Mouse (Mus musculus): ENCODE data around the gene Hoxd8. TPM values are rescaled to one million over a fixed set of nuclear protein-coding genes. Genes with fewer than 3 reads are reported as not detected.

The Hoxd8 gene
- total RNA-seq, 2 experiments from 2014 or later: not detected

DNA sequence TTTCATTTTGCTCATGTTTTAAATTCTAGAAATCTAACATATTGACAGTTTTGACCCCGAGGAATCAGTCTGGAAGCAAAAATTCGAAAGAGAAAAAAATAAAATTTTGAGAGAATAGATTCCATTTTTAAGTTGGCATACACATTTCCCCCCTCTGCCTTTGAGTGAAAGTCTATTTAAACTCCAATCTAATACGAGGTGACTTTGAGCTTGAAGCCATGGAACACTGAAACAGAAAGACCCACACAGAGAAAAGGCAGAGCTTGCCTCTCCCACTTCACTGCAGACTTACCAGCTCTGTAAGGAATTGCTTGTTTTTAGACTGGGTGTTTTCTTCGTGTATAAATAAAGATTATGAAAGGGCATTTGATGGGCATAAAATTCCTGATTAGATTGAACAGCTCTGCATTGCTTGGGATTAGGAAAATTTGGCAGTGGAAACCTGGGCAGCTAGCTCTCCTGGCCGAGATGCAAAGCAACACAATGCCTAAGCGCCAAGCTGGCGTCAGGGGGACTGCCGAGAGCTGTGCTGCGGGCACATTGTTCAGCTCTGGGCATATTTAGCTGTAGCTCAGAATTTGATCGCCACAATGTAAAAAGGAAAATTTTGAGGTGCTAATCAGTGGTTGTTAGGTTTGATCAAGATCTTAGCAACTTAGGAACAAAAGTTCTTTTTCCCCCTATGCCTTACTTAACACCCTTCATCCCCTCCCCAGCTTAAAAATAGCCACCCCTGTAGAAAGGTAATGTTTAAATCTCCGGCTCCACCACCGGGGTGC, 15.4 kb upstream of the Hoxd8 start:
- Histone ChIP-seq H3K4me3 (no peak overlapping the region), H3K27ac (no peak overlapping the region)
- DNase-seq (ENCODE audit: extremely low spot score in 1 of 2, low spot score in 2 of 2): no peak
- TF ChIP-seq CTCF (IDR thresholded peaks at IDR 0.05): no peak
- intact Hi-C loops (cut with DNase I): no loop called here

DNA sequence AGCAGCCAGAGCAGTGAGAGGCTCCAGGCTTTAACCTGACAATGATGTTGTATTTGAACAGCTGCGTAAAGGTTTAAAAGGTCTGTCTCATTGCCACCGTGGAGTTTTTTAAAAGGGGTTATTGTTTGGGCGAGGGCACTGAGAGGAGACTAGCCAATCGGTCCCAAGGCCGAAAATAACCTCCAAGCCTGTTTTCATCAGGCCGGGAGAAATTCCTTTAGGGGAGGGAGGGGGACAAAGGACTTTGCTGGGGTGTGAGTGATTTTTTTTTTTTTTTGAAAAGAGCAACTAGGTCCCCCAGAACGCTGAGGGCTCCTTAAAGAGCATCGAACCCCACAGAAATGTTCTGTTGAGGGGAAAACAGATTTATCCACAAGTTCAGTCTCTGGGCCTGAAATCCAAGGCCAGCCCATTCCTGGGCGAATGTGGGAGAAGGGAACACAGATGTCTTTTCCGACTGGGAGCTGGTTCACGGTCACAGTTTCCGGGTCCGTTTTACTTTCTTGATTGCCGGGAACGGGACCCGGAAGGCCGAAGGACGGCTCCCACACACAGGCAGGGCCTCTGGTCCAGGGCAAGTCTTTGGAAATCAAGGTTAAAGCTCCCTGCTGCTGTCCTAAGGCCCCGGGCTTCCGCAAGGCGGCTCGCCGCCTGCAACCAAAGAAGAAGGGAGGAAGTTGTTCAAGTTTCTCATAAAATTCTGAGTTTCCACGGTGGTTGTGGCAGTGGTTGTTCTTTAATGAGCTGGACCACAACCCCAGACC, 14.7 kb upstream of the Hoxd8 start:
- Histone ChIP-seq H3K27ac (no peak overlapping the region), H3K4me3 (no peak overlapping the region)
- no peak for TF ChIP-seq CTCF (IDR thresholded peaks at IDR 0.05)
- intact Hi-C loops (cut with DNase I): loop anchor here (10.0 kb wide), 1 partner anchor 1415 kb away; the partner anchor contains the start of gene Sp9
- no peak for DNase-seq (ENCODE audit: extremely low spot score in 1 of 2, low spot score in 2 of 2)

DNA sequence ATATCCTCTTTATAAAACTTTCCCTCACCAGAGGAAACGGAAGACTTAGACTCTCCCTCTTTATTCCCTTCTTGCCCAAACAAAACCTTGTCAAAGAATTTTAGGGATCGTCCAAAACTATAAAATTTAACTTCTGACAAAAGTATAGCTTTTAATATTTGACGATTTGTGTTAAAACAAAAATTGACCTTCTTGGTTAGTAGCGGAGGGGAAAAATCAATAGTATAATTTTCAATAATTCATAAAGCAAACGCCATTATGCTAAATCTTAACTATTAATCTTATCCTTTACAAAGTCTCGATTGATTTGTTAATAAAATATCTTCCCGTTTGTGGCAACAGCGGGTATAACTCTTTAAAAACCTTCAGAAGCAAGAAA, 14.1 kb upstream of the Hoxd8 start:
- DNase-seq (ENCODE audit: extremely low spot score in 1 of 2, low spot score in 2 of 2): no peak
- no peak overlapping the region for H3K27ac ChIP-seq
- TF ChIP-seq CTCF (IDR thresholded peaks at IDR 0.05): no peak
- no peak overlapping the region for H3K4me3 ChIP-seq
- intact Hi-C loops (cut with DNase I): loop anchor here (10.0 kb wide), 1 partner anchor 1416 kb away; the partner anchor contains the start of gene Sp9

DNA sequence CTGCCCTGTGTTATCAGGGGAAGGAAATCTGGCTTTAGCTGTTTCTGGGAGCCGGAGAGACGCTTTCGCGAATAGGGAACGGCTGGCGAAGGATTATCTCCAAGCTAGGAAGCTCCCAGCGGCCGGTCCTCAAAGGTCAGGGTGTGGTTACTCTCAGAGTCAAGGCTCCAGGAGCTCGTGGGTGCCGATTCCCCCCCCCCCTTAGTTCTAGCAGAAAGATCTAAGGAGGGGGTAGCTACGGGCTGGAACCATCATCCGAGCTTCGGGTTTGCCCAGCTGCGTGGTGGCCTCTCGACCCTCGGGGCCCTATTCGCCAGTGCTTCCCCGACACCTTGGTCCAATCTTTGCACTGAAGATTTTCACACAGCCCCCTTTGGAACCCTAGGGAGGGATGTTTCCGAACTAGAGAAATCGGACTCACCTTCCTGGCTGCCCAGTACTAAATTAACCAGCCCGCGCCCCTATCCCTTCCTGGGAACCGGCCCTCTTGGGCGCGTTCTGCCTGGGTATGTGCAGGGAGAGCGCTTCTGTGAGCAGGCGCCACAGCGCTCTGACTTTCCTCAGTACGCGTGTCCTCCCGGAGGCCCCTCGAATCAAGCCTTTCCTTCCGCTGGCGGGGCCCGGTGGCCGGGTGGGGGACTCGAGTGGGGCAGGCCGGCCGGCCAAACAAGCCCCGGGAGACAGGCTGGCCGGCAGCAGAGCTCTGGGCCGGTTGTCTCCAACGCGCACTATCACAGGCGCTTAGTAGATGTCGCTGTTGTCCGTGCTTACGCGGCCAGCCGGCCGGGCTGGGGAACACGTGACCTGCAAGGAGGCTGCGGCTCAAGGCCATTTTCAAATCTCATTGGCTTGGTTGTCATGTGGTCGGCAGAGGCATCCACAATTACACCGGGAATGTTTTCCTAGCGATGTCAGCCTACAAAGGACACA, 13.1 kb upstream of the Hoxd8 start, which contains the start of gene Hoxd10:
Gene Hoxd10, plus strand, starts transcription at position 903 of the 930 bp plus-strand sequence.
- no peak; the same call in 1 of the 2 replicates for TF ChIP-seq CTCF (IDR thresholded peaks at IDR 0.05)
- H3K27ac ChIP-seq: no peak within 1 kb of the TSS
- intact Hi-C loops (cut with DNase I): loop anchor here (10.0 kb wide), 1 partner anchor 1416 kb away; the partner anchor contains the start of gene Sp9
- H3K4me3 ChIP-seq: no peak within 1 kb of the TSS
- DNase-seq (ENCODE audit: extremely low spot score in 1 of 2, low spot score in 2 of 2): no peak

DNA sequence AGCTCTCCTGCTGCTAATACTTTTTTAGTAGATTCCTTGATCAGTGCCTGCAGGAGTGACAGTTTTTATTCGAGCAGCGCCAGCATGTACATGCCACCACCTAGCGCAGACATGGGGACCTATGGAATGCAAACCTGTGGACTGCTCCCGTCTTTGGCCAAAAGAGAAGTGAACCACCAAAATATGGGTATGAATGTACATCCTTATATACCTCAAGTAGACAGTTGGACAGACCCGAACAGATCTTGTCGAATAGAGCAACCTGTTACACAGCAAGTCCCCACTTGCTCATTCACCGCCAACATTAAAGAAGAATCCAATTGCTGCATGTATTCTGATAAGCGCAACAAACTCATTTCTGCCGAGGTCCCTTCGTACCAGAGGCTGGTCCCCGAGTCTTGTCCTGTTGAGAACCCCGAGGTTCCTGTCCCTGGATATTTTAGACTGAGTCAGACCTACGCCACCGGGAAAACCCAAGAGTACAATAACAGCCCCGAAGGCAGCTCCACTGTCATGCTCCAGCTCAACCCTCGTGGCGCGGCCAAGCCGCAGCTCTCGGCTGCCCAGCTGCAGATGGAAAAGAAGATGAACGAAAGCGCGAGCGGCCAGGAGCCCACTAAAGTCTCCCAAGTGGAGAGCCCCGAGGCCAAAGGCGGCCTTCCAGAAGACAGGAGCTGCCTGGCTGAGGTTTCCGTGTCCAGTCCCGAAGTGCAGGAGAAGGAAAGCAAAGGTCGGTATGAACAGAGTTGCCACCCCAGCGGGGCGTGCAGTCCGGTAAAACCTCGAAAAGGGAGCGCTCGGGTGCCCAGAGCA, 12.2 kb upstream of the Hoxd8 start:
- H3K27ac ChIP-seq: no peak overlapping the region
- H3K4me3 ChIP-seq: no peak overlapping the region
- no peak for DNase-seq (ENCODE audit: extremely low spot score in 1 of 2, low spot score in 2 of 2)
- TF ChIP-seq CTCF (IDR thresholded peaks at IDR 0.05): no peak
- intact Hi-C loops (cut with DNase I): loop anchor here (10.0 kb wide), 1 partner anchor 1417 kb away; the partner anchor contains the start of gene Sp9

DNA sequence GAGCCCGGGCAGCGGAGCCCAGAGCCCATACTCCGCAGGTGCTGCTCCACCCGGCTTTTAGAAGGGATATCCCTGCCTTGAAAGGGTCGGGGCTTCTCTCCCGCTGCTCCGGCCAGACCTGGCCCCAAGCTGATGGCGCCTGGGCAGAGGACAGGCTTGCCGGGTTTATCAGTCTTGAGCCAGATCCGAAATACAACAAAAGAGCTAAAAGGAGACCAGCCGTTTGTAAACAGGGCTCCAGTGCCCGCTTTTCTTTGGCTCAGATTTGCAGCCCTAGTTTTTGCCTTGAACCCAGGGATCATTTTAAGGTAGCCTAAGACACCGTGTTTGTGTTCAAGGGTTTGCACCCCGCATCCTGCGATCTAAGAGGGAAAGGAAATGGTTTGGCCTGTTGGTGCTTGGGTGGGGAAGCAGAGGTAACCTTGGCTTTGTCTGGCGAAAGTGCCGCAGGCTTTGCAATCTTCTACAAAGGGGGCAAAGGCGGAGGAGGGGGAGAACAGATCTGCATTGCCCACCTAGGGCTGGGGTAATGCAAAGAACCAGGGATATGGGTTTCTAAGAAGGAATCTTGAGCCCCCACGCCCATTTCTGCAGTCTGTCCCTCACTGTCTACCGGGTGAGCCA, 11.5 kb upstream of the Hoxd8 start:
- intact Hi-C loops (cut with DNase I): loop anchor here (10.0 kb wide), 1 partner anchor 1418 kb away; the partner anchor contains the start of gene Sp9

DNA sequence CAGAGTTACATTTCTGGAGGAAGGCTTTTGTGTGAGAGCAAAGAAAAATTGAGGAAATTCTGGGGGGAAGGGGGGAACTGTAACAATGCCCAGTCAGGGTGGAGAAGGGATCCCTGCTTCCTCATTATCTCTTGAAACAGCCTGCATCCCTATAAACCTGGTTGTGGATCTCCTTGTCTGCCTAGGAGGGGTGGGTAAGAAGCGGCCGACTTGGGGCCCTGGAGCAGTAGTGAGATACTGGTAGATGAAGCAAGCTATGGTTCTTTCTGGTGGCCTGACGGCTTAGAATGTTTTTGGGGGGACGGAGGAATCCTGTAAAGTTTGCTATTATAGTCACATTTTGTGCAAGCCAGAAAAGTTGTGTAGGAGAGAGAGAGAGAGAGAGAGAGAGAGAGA, 11.0 kb upstream of the Hoxd8 start:
- intact Hi-C loops (cut with DNase I): loop anchor here (10.0 kb wide), 1 partner anchor 1419 kb away; the partner anchor contains the start of gene Sp9
- TF ChIP-seq CTCF (IDR thresholded peaks at IDR 0.05): no peak
- Histone ChIP-seq H3K27ac (no peak overlapping the region), H3K4me3 (no peak overlapping the region)
- no peak for DNase-seq (ENCODE audit: extremely low spot score in 1 of 2, low spot score in 2 of 2)

More for the DNA sequence above, 11.5 kb upstream of the Hoxd8 start:
- Histone ChIP-seq H3K27ac (no peak overlapping the region), H3K4me3 (no peak overlapping the region)
- no peak for TF ChIP-seq CTCF (IDR thresholded peaks at IDR 0.05)
- DNase-seq (ENCODE audit: extremely low spot score in 1 of 2, low spot score in 2 of 2): no peak

DNA sequence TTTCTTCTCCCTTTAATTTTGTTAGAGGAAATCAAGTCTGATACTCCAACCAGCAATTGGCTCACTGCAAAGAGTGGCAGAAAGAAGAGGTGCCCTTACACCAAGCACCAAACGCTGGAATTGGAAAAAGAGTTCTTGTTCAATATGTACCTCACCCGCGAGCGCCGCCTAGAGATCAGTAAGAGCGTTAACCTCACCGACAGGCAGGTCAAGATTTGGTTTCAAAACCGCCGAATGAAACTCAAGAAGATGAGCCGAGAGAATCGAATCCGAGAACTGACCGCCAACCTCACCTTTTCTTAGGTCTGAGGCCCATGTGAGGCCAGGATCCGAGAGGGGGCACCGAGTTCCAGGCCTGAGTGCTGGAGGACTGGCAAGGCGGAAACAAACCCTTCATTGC, 10.3 kb upstream of the Hoxd8 start:
- H3K4me3 ChIP-seq: no peak overlapping the region
- intact Hi-C loops (cut with DNase I): loop anchor here (10.0 kb wide), 1 partner anchor 1419 kb away; the partner anchor contains the start of gene Sp9
- peak; percentile 8; the same call in 1 of the 2 replicates for TF ChIP-seq CTCF (IDR thresholded peaks at IDR 0.05)
- DNase-seq (ENCODE audit: extremely low spot score in 1 of 2, low spot score in 2 of 2): no peak
- H3K27ac ChIP-seq: no peak overlapping the region

DNA sequence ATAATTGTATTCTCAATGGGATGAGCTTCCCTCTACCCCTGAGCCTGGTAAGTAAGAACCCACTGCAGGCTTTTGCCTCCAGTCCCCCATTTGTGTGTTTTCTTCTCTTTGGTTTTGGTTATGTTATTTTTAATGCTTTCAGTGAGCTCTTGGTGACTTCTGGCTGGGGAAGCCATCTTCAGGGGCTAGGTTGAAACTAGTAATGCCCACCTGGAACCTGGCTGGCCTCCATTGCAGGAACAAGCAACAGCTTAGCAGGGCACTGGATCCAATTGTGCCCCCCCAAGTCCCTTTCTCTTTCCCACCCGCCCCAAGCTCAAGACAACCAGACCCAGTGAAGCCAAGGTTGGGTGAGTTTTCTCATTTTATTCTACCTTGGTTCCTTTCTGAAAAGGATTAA, 9.0 kb upstream of the Hoxd8 start:
- TF ChIP-seq CTCF (IDR thresholded peaks at IDR 0.05): no peak
- no peak overlapping the region for H3K27ac ChIP-seq
- DNase-seq (ENCODE audit: extremely low spot score in 1 of 2, low spot score in 2 of 2): no peak
- intact Hi-C loops (cut with DNase I): loop anchor here (10.0 kb wide), 1 partner anchor 1421 kb away; the partner anchor contains the start of gene Sp9
- no peak overlapping the region for H3K4me3 ChIP-seq
